7 mouse cellular contexts compared by ENCODE assay signal in the genomic region with DNA sequence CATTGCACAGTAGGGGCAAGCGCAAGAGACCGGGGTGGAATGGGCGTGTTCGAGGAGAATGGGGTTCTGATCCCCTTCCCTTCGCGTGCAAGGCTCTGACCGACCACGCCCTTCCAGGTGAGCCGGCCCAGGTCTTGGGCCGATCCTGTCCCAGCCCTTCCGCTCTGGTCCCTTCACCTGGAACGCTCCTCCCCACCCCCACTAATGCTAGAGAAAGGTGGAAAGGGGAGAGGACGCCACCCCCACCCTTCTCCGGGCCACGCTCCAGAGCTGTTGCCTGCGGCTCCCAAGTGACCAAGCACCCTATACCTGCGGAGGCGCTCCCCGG. TPM values are rescaled to one million over a fixed set of nuclear protein-coding genes. Genes with fewer than 3 reads are reported as not detected.
DNase-seq lines count a peak whose midpoint lies in the region; ATAC-seq and TF ChIP-seq lines count a peak whose summit lies in the region.

No protein-coding gene starts in this region.

- TF ChIP-seq CTCF in C2C12 (IDR thresholded peaks at IDR 0.05; ENCODE audit: control insufficient read depth, insufficient read depth, insufficient read length) (no peak), ES-Bruce4 (IDR thresholded peaks at IDR 0.05; ENCODE audit: low read depth, low read length) (no peak)

- DNase-seq in kidney, postnatal 36 days = peak; percentile 76 to 82
- no peak for DNase-seq in retina, embryonic 14.5 days (ENCODE audit: low spot score)
- DNase-seq in adrenal gland, adult 2 months = no peak

- no peak for TF ChIP-seq POLR2A in ES-Bruce4 (IDR thresholded peaks at IDR 0.05; ENCODE audit: insufficient read depth, low read length)

- H3K4me3 ChIP-seq in C2C12 (ENCODE audit: insufficient read depth, poor library complexity, severe bottlenecking) = peak overlapping the region; percentile 98
- H3K4me3 ChIP-seq in ES-Bruce4 (ENCODE audit: low read depth, low read length) = peak overlapping the region; percentile 85
- peak overlapping the region; percentile 87 for H3K4me3 ChIP-seq in forebrain, embryonic 15.5 days
- H3K4me3 ChIP-seq in megakaryocyte, embryonic 14.5 days (replicated peaks) = peak overlapping the region; percentile 99

- H3K27ac ChIP-seq in ES-Bruce4 (ENCODE audit: insufficient read depth, low read length) = peak overlapping the region; percentile 12; the same call in 1 of the 2 replicates
- H3K27ac ChIP-seq in forebrain, embryonic 15.5 days (replicated peaks) = peak overlapping the region; percentile 59; the same call in 1 of the 2 replicates

- H3ac ChIP-seq in C2C12 (ENCODE audit: control insufficient read depth, insufficient read length, low read depth) = peak overlapping the region; percentile 89

- H3K9me3 ChIP-seq in ES-Bruce4 (replicated peaks; ENCODE audit: control insufficient read depth, insufficient read depth, low read length, poor library complexity, severe bottlenecking) = no peaks in the 10 kb centered on the region
- H3K9me3 ChIP-seq in forebrain, embryonic 15.5 days = no peaks in the 10 kb centered on the region
- no peaks in the 10 kb centered on the region for H3K9me3 ChIP-seq in megakaryocyte, embryonic 14.5 days

- H3K4me2 ChIP-seq in forebrain, embryonic 15.5 days (replicated peaks) = peak overlapping the region; percentile 89

- peak; percentile 69 for ATAC-seq in forebrain, embryonic 15.5 days (replicated peaks)

- peaks cover 16% of the 10 kb centered on the region for H3K36me3 ChIP-seq in C2C12 (ENCODE audit: control insufficient read depth, insufficient read depth)
- H3K36me3 ChIP-seq in ES-Bruce4 (ENCODE audit: control insufficient read depth, insufficient read depth, low read length, poor library complexity, severe bottlenecking) = peaks cover 20% of the 10 kb centered on the region
- peaks cover 32% of the 10 kb centered on the region for H3K36me3 ChIP-seq in forebrain, embryonic 15.5 days
- peaks cover 40% of the 10 kb centered on the region for H3K36me3 ChIP-seq in megakaryocyte, embryonic 14.5 days (replicated peaks; ENCODE audit: low read length)

- H3K27me3 ChIP-seq in C2C12 (ENCODE audit: control insufficient read depth, insufficient read depth, insufficient read length) (no peaks in the 10 kb centered on the region), ES-Bruce4 (ENCODE audit: control insufficient read depth, insufficient read depth, low read length, poor library complexity, severe bottlenecking) (no peaks in the 10 kb centered on the region)
- H3K27me3 ChIP-seq in forebrain, embryonic 15.5 days = no peaks in the 10 kb centered on the region
- H3K27me3 ChIP-seq in megakaryocyte, embryonic 14.5 days (replicated peaks) = no peaks in the 10 kb centered on the region

- 1% methylated on average over 19 of the region's 19 CpGs for WGBS in forebrain, embryonic 15.5 days

- peaks cover 14% of the 10 kb centered on the region for H3K79me2 ChIP-seq in C2C12 (ENCODE audit: control insufficient read depth, insufficient read depth)

- H3K4me1 ChIP-seq in ES-Bruce4 (ENCODE audit: control insufficient read depth, insufficient read depth, low read length) = peaks cover 1% of the 10 kb centered on the region
- peaks cover 28% of the 10 kb centered on the region for H3K4me1 ChIP-seq in forebrain, embryonic 15.5 days
- H3K4me1 ChIP-seq in megakaryocyte, embryonic 14.5 days = peaks cover 40% of the 10 kb centered on the region

- peak; percentile 8; the same call in 1 of the 2 replicates for TF ChIP-seq EP300 in ES-Bruce4 (IDR thresholded peaks at IDR 0.05; ENCODE audit: insufficient read depth, low read depth, low read length)

- H3K79me3 ChIP-seq in C2C12 (ENCODE audit: low read depth) = no peaks in the 10 kb centered on the region

- peak overlapping the region; percentile 54 for H3K9ac ChIP-seq in ES-Bruce4 (ENCODE audit: low read depth, poor library complexity, severe bottlenecking)
- peak overlapping the region; percentile 76 for H3K9ac ChIP-seq in forebrain, embryonic 15.5 days (replicated peaks)

TF ChIP-seq in C2C12, 6 proteins besides CTCF, POLR2A, EP300 and RAD21:
- TF ChIP-seq MAX (IDR thresholded peaks at IDR 0.05) (no peak), CEBPB (IDR thresholded peaks at IDR 0.05; ENCODE audit: low read depth) (no peak), FOSL1 (IDR thresholded peaks at IDR 0.05; ENCODE audit: insufficient read depth, low read length, poor library complexity, severe bottlenecking) (no peak), USF1 (IDR thresholded peaks at IDR 0.05; ENCODE audit: low read depth) (no peak), MYOG (IDR thresholded peaks at IDR 0.05; ENCODE audit: control insufficient read depth, extremely low read depth, insufficient read length) (no peak), MYOD1 (IDR thresholded peaks at IDR 0.05; ENCODE audit: control insufficient read depth, insufficient read length, low read depth) (no peak)
TF ChIP-seq in C2C12: peak in this region for 0.

RNA-seq across cellular contexts. Expression of a gene that starts 0.4 kb away (rescaled TPM):
- 17.4 TPM for polyA plus RNA-seq in C2C12 (2012; fragmentation: generic; extraction: Trizol)
- polyA plus RNA-seq in ES-Bruce4 (2011; ENCODE audit: insufficient read depth, insufficient read length, low read depth, missing spikeins) = 59.7 and 64.8 TPM in 2 replicates
- polyA plus RNA-seq in forebrain, embryonic 15.5 days (2015; fragmentation: Nextera tagmentation; extraction: Ambion mirVana) = 107 and 111 TPM in 2 replicates
- polyA plus RNA-seq in megakaryocyte, embryonic 14.5 days (2012; ENCODE audit: insufficient read depth, low replicate concordance) = 20.5 and 20.6 TPM in 2 replicates
- 10 to 100 TPM; 30.3 to 33.4 TPM for total RNA-seq in adrenal gland, adult 2 months (2021)
- 53.0 and 56.7 TPM in 2 replicates for polyA plus RNA-seq in adrenal gland, adult 2 months (2012; rRNA removed)

RNA-seq across cellular contexts. Expression of a gene that starts 10.4 kb away (rescaled TPM):
- polyA plus RNA-seq in C2C12 (2012; fragmentation: generic; extraction: Trizol) = 9.0 TPM
- polyA plus RNA-seq in ES-Bruce4 (2011; ENCODE audit: insufficient read depth, insufficient read length, low read depth, missing spikeins) = 23.8 and 25.2 TPM in 2 replicates
- polyA plus RNA-seq in forebrain, embryonic 15.5 days (2015; fragmentation: Nextera tagmentation; extraction: Ambion mirVana) = 46.5 and 53.1 TPM in 2 replicates
- polyA plus RNA-seq in megakaryocyte, embryonic 14.5 days (2012; ENCODE audit: insufficient read depth, low replicate concordance) = 17.0 and 28.8 TPM in 2 replicates
- 10 to 100 TPM; 28.6 to 32.2 TPM for total RNA-seq in adrenal gland, adult 2 months (2021)
- polyA plus RNA-seq in adrenal gland, adult 2 months (2012; rRNA removed) = 44.2 and 55.0 TPM in 2 replicates

RNA-seq across cellular contexts. Expression of a gene that starts 17.3 kb away (rescaled TPM):
- polyA plus RNA-seq in C2C12 (2012; fragmentation: generic; extraction: Trizol) (20.6 TPM), ES-Bruce4 (2011; ENCODE audit: insufficient read depth, insufficient read length, low read depth, missing spikeins) (48.4 and 51.2 TPM in 2 replicates)
- polyA plus RNA-seq in forebrain, embryonic 15.5 days (2015; fragmentation: Nextera tagmentation; extraction: Ambion mirVana) = 132 and 135 TPM in 2 replicates
- polyA plus RNA-seq in megakaryocyte, embryonic 14.5 days (2012; ENCODE audit: insufficient read depth, low replicate concordance) = 33.2 and 67.7 TPM in 2 replicates
- total RNA-seq in adrenal gland, adult 2 months (2021) = 10 to 100 TPM; 37.5 to 44.9 TPM
- polyA plus RNA-seq in adrenal gland, adult 2 months (2012; rRNA removed) = 61.3 and 61.5 TPM in 2 replicates

RNA-seq across cellular contexts. Expression of a gene that starts 19.3 kb away (rescaled TPM):
- 227 TPM for polyA plus RNA-seq in C2C12 (2012; fragmentation: generic; extraction: Trizol)
- 158 and 163 TPM in 2 replicates for polyA plus RNA-seq in ES-Bruce4 (2011; ENCODE audit: insufficient read depth, insufficient read length, low read depth, missing spikeins)
- 215 and 221 TPM in 2 replicates for polyA plus RNA-seq in forebrain, embryonic 15.5 days (2015; fragmentation: Nextera tagmentation; extraction: Ambion mirVana)
- 24.9 and 49.7 TPM in 2 replicates for polyA plus RNA-seq in megakaryocyte, embryonic 14.5 days (2012; ENCODE audit: insufficient read depth, low replicate concordance)
- total RNA-seq in adrenal gland, adult 2 months (2021) = 100 to 1,000 TPM; 558 to 829 TPM
- 210 and 224 TPM in 2 replicates for polyA plus RNA-seq in adrenal gland, adult 2 months (2012; rRNA removed)

RNA-seq across cellular contexts. Expression of a gene that starts 20.3 kb away (rescaled TPM):
- 6.7 TPM for polyA plus RNA-seq in C2C12 (2012; fragmentation: generic; extraction: Trizol)
- polyA plus RNA-seq in ES-Bruce4 (2011; ENCODE audit: insufficient read depth, insufficient read length, low read depth, missing spikeins) = 3.5 and 4.3 TPM in 2 replicates
- polyA plus RNA-seq in forebrain, embryonic 15.5 days (2015; fragmentation: Nextera tagmentation; extraction: Ambion mirVana) = 8.1 and 8.3 TPM in 2 replicates
- 0.50 TPM in 1 of 2 replicates, not detected in the other for polyA plus RNA-seq in megakaryocyte, embryonic 14.5 days (2012; ENCODE audit: insufficient read depth, low replicate concordance)
- total RNA-seq in adrenal gland, adult 2 months (2021) = 1 to 10 TPM; 1.1 to 1.3 TPM
- polyA plus RNA-seq in adrenal gland, adult 2 months (2012; rRNA removed) = 1.7 and 2.8 TPM in 2 replicates

Comparison
In these comparisons a context has a peak if more than half of its experiments do, and no peak if none do; other contexts are left out.
1. DNase-seq: peak in kidney, postnatal 36 days (2 of 2); none in retina, embryonic 14.5 days (single experiment) and adrenal gland, adult 2 months (single experiment).
2. Peak in every context shown above with its lines, with median percentiles within 50 percentile points of each other: H3K4me3 ChIP-seq.